Mouse (Mus musculus) frontal cortex, postnatal 10 days (tissue): ENCODE measurements around the gene 3110018I06Rik.

Experiments
- DNase-seq, 2 experiments: peaks; one replicate each; pipeline ENCODE4 v3.0.0; 2022; ENCODE audit warnings: low spot score in 2 of 2, mixed read lengths in 1 of 2

The 3110018I06Rik gene

DNA sequence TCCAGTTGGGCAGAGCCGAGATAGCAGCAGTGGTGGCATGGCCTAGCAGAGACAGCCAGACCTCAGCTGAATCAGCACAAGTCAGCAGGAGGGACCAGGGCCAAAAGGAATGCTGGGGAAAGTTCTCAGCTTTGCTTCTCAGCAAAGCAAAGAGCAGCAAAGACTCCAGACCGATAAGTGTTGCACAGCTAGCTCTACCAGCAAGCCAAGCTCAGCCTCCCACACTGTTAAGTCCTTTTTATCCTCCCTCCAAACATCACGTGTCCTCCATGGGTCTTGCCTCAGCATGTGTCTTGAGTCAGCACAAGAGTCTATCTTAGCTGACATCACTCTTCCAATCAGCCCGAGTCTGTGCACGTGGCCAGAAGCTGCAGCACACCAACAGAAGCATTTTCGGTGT is at the start of gene 3110018I06Rik:
3110018I06Rik (plus strand) TSS at position 262 of the 400 bp plus-strand sequence.
- DNase-seq: no peak

DNA sequence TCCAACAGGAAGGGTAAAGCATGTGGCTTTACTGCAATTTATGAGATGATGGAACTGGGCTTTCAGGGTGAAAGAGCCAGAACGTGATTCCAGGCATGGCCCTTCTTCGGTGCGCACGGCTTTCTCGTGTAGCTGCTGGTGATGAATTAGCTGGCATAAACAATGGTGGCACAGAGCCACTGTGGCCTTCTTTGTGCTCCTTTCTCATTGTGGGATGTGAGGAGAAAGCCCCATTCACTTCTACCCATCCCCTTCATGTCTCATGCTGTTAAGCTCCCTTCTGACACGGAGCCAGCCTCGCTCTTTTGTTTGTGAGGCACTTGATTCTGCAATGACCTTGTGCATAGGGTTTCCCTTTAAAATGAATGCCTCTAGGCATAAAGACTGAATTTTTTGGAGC is 43.8 kb upstream of the 3110018I06Rik start:
- no peak for DNase-seq

DNA sequence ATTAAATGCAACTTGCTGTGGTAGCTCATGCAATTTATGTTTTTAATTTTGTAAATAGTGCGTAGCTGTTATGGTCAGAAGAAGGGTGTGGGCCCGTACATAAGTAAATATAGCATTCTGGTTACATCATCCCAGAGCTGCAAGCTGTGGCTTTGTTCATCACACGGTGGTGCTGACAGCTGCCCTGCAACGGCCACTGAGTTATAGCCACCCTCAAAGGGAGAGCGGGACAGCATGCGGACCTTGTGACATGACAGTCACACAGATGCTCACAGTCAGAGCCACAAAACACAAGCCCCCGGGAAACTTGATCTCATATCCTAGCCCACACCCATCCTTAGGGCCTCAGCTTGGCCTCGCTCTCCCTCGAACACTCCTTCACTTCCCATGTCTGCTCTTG is 30.6 kb upstream of the 3110018I06Rik start:
- no peak for DNase-seq

- DNase-seq: no peak
These were observed 23.7 kb upstream of the 3110018I06Rik start for GRCm38 (mm10) chr12:107464731-107465130.

DNA sequence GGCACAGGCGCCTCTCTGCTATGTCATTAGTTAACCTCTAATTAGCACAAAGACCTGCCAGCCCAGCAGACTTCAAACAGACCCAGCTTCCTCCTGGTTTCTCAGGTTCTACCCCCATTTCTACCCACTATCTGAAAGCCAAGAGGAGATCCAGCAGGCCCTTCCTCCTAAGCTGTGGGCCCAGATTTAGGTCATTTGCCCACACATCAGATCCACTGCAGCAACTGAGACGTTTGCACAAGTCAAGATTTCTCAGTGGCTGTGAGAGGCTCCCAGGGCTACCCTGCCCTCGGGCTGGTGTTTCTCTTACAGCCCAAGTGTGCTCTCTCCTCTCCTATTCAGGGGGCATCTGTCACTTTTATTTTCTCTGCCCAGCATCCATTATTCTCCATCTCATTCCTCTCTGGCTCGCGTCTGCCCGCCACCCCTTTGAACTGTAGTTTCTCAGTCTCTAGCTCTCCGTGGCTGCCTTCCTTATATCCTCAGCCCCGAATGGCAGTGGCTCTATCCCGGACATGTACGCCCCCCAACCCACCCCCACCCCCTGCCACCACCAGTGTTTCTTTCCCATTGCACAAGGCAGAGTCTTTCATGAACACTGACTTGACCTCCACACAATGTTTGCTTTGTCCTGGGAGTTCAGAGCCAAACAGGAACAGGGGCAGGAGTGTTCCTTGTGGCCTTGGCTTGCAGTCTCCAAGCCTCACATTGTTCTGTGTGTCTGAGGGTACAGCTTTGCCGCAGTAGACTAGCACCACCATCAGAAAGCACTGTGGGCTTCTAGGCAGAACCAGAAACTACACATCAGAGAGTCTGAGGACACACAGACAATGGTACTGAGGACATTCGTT is 11.8 kb upstream of the 3110018I06Rik start:
- DNase-seq: no peak

DNA sequence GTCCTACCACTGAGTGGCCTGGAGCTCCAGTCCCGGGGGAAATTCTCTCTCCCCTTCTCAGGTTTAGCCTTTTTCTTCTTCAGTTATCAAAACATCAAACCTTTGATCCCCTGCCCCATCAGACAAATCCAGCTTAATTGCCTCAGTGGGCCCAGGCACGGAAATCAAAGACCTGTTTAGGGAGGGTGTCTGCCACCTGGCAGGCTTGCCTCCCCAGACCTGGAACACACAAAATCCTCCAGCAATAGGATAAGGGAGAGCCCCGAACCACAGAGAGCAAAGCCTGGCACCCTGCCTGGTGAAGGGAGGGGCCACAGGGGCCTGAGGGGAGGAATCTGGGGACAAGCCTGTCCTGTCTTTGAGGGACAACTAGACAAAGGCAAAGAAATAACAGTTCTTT is 9.1 kb upstream of the 3110018I06Rik start:
- no peak for DNase-seq

DNA sequence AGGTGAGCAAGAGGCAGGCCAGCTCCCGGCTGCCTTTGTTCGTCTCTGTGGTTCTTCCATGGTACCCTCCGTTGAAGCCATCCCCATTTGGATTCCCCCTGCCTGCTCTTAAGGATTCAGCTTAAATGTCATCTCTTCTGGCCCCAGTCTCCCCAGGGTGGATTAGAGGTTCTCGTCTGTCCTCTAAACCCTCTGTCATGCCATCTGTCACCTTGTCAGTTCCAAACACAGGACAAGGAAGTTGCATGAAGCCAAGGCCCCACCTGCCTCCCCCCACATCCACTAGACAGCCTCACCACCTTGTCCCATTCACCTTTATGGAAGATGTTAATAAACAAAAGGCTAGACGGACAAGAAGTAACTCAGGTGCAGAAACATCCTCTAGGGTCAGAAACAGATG is 5.4 kb upstream of the 3110018I06Rik start:
- DNase-seq: no peak

GRCm38 (mm10) chr12:107491344-107491743 is 2.9 kb downstream of the 3110018I06Rik start:
- DNase-seq: no peak

DNA sequence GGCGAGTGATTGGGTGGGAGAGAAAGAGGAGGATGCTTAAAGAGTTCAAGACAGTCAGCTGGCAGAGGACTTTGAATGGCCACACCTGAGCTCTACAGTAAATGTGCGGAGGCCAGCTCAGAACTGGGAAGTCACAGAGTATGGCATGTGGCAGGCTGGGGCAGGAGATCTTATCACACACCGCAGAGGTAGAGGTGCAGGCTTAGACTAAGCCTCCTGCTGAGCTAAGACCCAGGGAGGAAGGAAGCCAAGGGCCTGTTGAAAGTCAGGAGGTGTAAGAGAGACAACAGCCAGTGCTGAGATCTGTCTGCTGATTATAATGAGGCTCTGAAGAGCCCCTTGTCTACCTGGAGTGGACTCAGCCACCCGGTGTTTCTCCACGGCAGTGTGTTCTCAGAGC is 8.5 kb downstream of the 3110018I06Rik start:
- DNase-seq: no peak

DNA sequence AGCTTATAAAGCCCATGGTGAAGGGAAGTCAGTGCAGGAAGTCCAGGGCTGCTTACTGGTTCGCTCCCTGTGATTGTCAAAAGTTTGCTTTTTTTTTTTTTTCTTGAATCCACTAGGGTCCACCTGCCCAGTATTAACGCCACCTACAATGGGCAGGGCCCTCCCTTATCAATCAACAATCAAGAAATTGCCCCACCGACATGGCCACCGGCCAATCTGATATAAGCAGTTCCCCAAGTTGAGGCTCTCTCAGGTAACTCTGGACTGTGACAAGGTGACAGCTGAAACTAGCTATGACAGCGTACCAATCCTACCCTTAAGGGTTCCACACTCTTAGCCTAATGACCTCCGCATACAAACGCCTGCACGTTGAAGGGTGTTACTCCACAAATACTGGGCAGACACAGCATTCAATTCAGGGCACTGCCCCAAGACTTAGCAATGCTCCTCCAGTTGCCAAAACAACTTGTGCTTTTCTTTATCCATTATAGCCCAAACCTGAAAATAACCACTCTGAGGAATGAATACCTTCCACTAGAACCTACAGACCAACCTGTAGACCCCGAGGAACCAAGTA is 21.3 kb downstream of the 3110018I06Rik start:
- no peak for DNase-seq

GRCm38 (mm10) chr12:107511112-107511511 is 22.7 kb downstream of the 3110018I06Rik start:
- DNase-seq: no peak

- no peak for DNase-seq
These were observed 28.1 kb downstream of the 3110018I06Rik start for GRCm38 (mm10) chr12:107516265-107517217.

DNA sequence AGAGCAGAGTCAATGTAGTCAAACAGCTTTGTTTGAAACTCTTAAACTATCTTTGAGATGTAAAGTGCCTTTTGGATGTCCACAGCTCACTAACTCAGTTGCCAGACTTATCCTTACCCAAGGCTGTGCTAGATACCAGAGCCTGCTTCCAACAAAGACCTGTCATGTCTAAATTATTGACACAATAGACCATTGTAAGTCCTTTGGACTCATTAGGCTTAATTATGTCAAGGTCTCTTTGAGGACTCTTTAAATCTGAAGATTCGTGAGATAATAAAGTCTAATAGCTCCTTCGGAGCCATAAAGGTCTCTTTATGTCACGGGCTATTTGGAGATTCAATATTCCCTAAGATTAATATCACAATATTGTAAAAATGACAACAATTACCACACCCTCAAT is 32.5 kb downstream of the 3110018I06Rik start:
- DNase-seq: no peak

DNA sequence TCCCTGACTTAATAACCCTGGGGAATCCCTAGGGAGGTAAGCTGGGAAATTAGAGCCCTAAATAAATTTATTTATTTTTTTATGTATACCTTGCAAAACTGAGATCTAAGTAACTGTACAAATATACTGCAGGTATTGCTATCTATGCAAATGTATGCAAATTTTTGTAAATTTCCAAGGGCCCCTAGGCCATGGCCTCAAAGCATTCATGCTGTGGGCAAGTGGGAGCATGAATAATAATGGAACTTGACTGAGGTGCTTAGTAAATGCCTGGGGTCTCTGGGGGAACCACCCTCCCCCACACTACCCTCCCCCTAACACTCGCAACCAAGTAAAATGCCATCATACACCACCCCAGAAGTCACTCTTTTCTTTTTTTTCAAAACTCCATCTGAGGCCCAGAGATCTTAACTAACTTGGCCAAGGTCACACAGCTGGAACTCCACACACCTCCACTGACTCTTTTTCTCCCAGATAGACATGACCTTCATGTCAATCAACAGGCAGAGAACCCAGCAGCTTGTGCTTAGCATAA is 40.0 kb downstream of the 3110018I06Rik start:
- no peak for DNase-seq

GRCm38 (mm10) chr12:107532871-107533270 is 44.4 kb downstream of the 3110018I06Rik start:
- DNase-seq: no peak
